Mouse (Mus musculus): ENCODE measurements around the gene Trim11. TPM values are rescaled to one million over a fixed set of nuclear protein-coding genes. Genes with fewer than 3 reads are reported as not detected.
A peak's percentile ranks its signal among the peaks of the same experiment; 100 is the strongest.

Gene Trim11
- polyA plus RNA-seq, 1 experiment from 2014 or later = 20.3 TPM

DNA sequence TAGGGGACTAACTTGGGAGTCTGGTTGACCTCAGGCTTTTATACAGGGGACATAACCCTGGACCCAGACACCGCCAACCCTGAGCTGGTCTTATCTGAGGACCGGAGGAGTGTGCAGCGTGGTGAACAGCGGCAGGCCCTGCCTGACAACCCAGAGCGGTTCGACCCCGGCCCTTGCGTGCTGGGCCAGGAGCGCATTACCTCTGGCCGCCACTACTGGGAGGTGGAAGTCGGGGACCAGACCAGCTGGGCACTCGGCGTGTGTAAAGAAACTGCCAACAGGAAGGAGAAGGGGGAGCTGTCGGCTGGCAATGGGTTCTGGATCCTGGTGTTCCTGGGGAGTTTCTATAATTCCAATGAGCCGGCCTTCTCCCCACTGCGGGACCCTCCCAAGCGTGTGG, 12.2 kb downstream of the Trim11 start:
- Histone ChIP-seq H3K36me3 (ENCODE audit: control insufficient read depth, insufficient read depth, low read length) (peaks cover 44% of the 10 kb centered on the region), H3K4me3 (ENCODE audit: low read depth, low read length) (no peak overlapping the region), H3K27ac (ENCODE audit: low read length) (no peak overlapping the region), H3K27me3 (ENCODE audit: control insufficient read depth, insufficient read depth, low read length) (no peaks in the 10 kb centered on the region), H3K9ac (replicated peaks; ENCODE audit: low read depth, low read length) (no peak overlapping the region), H3K4me1 (ENCODE audit: control insufficient read depth, insufficient read depth, low read length) (no peaks in the 10 kb centered on the region), H3K4me2 (replicated peaks; ENCODE audit: low read depth, low read length) (no peak overlapping the region), H3K9me3 (ENCODE audit: control insufficient read depth, low read depth, low read length) (no peaks in the 10 kb centered on the region)
- ATAC-seq (ENCODE audit: insufficient number of reproducible peaks, insufficient read depth, low FRiP score, low read depth) = no peak
- 90% methylated on average over 17 of the region's 17 CpGs for WGBS

DNA sequence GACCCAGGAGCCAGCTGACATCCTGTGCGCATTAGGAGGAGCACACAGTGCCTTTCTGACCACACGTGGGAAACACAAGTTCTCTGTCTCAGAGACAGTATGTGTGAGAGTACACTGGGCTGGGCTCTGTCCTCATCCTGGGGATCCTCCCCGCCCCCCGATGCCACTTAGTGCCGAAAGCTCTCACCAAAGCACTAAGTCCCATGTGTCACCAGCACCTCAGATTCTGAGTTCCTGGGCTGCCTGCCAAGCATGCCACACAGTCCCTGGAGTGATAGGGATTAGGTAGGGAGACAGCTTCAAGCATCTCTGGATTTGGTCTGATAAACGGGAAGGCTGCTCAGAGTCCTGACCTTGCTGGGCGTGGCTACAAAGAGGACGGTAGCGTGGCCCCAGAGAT, 12.9 kb downstream of the Trim11 start:
- H3K9me3 ChIP-seq (ENCODE audit: control insufficient read depth, low read depth, low read length) = no peaks in the 10 kb centered on the region
- WGBS = 78% methylated on average over 9 of the region's 9 CpGs

DNA sequence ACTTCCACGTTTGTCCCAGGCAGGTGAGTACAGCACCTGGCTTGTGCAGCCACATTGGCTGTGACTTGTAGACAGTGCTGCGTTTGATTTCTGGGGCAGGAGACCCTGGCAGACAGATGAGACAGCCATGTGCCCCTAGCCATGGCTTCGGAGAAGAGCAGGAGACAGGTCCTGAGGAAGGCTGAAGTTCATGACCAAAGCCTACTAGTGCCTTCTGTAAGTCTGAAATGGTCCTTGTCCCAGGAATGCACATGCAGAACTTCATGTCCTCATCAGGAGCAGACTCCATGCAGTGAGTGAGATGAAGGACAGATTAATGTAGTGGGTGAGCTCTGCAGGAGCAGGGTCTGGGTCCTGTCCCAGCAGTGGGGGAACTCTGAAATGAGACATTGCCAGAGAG, 14.0 kb downstream of the Trim11 start:
- H3K27ac ChIP-seq (ENCODE audit: low read length) = no peak overlapping the region
- no peaks in the 10 kb centered on the region for H3K9me3 ChIP-seq (ENCODE audit: control insufficient read depth, low read depth, low read length)
- no peak overlapping the region for H3K9ac ChIP-seq (replicated peaks; ENCODE audit: low read depth, low read length)
- no peaks in the 10 kb centered on the region for H3K4me1 ChIP-seq (ENCODE audit: control insufficient read depth, insufficient read depth, low read length)
- peaks cover 33% of the 10 kb centered on the region for H3K36me3 ChIP-seq (ENCODE audit: control insufficient read depth, insufficient read depth, low read length)
- WGBS = 80% methylated on average over 3 of the region's 3 CpGs
- H3K4me3 ChIP-seq (ENCODE audit: low read depth, low read length) = no peak overlapping the region
- ATAC-seq (ENCODE audit: insufficient number of reproducible peaks, insufficient read depth, low FRiP score, low read depth) = no peak
- no peak overlapping the region for H3K4me2 ChIP-seq (replicated peaks; ENCODE audit: low read depth, low read length)
- H3K27me3 ChIP-seq (ENCODE audit: control insufficient read depth, insufficient read depth, low read length) = no peaks in the 10 kb centered on the region

More for the DNA sequence above, 12.9 kb downstream of the Trim11 start:
- ATAC-seq (ENCODE audit: insufficient number of reproducible peaks, insufficient read depth, low FRiP score, low read depth) = no peak
- Histone ChIP-seq H3K9ac (replicated peaks; ENCODE audit: low read depth, low read length) (no peak overlapping the region), H3K4me3 (ENCODE audit: low read depth, low read length) (no peak overlapping the region), H3K36me3 (ENCODE audit: control insufficient read depth, insufficient read depth, low read length) (peaks cover 38% of the 10 kb centered on the region), H3K27me3 (ENCODE audit: control insufficient read depth, insufficient read depth, low read length) (no peaks in the 10 kb centered on the region), H3K27ac (ENCODE audit: low read length) (no peak overlapping the region), H3K4me2 (replicated peaks; ENCODE audit: low read depth, low read length) (no peak overlapping the region), H3K4me1 (ENCODE audit: control insufficient read depth, insufficient read depth, low read length) (no peaks in the 10 kb centered on the region)

DNA sequence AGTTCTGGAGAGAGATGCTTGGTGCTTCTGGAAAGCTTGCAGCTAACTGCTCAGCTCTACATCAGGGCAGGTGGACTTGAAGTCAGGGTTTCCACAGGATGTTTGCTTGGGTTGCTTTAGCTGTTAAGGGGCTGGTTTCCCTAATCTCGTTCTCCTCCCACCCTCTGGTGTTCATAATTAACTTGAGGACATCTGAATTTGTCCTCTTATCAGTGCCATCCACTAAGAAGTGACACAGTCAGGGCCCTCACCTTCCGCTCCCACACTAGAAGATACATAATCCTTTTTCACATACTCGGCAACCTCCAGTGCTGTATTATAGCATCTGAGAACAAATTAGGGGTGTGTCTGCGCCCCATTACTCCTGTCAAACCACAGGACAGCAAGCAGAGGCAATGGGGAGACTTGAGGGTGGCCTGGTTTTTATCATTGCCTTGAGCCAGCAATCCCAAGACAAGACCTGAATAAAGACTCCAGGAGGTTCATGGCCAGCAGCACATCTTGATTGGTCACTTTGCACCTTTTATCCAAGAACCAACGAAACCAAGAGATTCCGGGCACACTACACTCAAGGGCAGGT, 15.3 kb downstream of the Trim11 start:
- Histone ChIP-seq H3K4me3 (ENCODE audit: low read depth, low read length) (no peak overlapping the region), H3K27me3 (ENCODE audit: control insufficient read depth, insufficient read depth, low read length) (no peaks in the 10 kb centered on the region), H3K9me3 (ENCODE audit: control insufficient read depth, low read depth, low read length) (no peaks in the 10 kb centered on the region), H3K27ac (ENCODE audit: low read length) (no peak overlapping the region), H3K36me3 (ENCODE audit: control insufficient read depth, insufficient read depth, low read length) (peaks cover 23% of the 10 kb centered on the region), H3K9ac (replicated peaks; ENCODE audit: low read depth, low read length) (no peak overlapping the region), H3K4me2 (replicated peaks; ENCODE audit: low read depth, low read length) (no peak overlapping the region), H3K4me1 (ENCODE audit: control insufficient read depth, insufficient read depth, low read length) (no peaks in the 10 kb centered on the region)
- 65% methylated on average over 6 of the region's 6 CpGs for WGBS
- no peak for ATAC-seq (ENCODE audit: insufficient number of reproducible peaks, insufficient read depth, low FRiP score, low read depth)

DNA sequence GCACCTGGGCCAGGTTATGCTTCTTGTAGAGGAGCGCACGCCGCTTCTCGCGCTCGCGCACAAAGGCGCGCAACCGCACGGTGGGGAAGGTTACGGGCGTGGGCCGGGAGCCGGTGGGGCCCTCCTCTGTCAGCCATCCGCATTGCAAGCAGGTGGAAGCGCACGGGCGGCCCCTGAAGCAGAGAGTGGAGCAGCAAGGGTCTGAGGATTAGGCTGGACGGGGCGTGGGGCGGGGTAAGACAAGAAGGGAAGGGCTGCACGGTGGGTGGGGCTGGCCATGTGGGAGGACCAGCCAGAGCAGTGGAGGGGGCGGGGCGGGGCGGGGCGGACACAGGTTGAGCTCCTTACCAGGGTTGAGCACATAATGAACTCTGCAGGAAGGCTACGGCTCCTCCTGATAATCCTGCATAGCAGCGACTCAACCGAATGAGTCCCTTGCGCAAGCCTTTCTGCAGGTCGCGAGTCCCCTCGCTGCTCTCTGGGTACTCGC, 16.5 kb downstream of the Trim11 start:
- Histone ChIP-seq H3K4me3 (ENCODE audit: low read depth, low read length) (peak overlapping the region; percentile 30), H3K4me2 (replicated peaks; ENCODE audit: low read depth, low read length) (peak overlapping the region; percentile 58), H3K9me3 (ENCODE audit: control insufficient read depth, low read depth, low read length) (no peaks in the 10 kb centered on the region), H3K27ac (ENCODE audit: low read length) (no peak overlapping the region), H3K27me3 (ENCODE audit: control insufficient read depth, insufficient read depth, low read length) (no peaks in the 10 kb centered on the region), H3K9ac (replicated peaks; ENCODE audit: low read depth, low read length) (no peak overlapping the region), H3K36me3 (ENCODE audit: control insufficient read depth, insufficient read depth, low read length) (peaks cover 15% of the 10 kb centered on the region; the same call in 1 of the 2 replicates), H3K4me1 (ENCODE audit: control insufficient read depth, insufficient read depth, low read length) (0 out of 2 replicates have a peak, but pooled peaks cover 5% of the 10 kb centered on the region)
- WGBS = 2% methylated on average over 31 of the region's 35 CpGs
- ATAC-seq (ENCODE audit: insufficient number of reproducible peaks, insufficient read depth, low FRiP score, low read depth) = peak; percentile 89

DNA sequence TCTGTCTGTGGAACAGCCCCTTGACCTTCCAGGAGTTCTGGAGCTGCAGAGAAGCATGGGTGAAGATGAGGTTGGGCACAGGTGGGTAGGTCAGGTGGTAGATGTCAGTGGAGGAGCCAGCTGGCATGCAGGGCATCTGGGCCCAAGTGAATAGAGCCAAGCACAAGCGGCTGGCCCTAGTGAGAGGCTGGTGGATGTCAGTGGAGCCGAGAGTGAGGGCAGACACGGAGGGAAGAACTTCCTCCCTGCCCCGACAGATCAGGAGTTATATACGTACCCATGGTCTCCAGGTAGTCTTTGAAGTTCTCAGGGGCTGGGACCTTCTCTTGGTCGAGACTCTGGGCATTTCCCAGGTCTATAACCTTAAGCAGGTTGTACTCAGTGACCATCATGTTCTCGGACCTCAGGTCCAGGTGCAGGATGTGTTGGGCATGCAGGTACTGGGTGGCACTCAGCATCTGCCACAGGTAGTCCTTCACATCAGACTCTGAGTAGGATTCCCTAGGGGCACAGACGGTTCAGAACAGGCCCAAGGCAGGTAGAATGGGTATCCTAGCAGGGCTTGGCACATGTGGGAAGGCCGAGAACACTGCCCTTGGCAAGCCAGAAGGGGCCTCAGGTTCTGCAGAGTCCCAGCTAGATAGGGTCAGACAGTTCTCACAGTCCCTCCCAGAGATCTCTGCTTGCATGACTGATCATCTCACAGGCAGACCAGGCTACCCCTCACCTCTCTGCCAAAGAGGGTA, 17.3 kb downstream of the Trim11 start:
- no peak overlapping the region for H3K4me3 ChIP-seq (ENCODE audit: low read depth, low read length)
- 0 out of 2 replicates have a peak, but pooled peaks cover 5% of the 10 kb centered on the region for H3K4me1 ChIP-seq (ENCODE audit: control insufficient read depth, insufficient read depth, low read length)

DNA sequence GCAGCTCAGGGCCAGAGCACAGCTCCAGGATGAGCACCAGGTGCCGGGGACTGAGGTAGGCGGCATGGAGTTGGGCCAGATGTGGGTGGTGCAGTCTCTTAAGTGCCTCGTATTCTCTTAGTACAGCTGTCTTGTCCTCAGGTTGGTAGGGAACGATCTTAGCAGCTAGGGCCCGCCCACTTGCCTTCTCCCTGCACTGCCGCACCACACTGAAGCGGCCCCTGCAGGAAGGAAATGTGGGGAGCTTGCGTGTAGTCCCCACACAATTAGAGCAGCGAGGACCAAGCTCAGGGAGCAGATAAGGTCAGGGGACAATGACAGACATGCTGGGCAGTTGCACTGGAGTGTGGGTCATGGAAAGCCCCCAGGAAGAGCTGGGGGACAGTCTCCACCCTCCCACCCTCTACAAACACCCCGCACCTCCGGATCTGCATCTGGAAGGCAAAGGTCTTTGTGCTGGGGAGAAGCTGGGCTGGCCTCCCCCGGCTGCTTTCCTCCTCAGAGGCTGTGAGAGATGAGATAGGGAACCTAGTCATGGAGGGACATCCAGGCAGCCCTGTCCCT, 18.0 kb downstream of the Trim11 start:
- H3K4me2 ChIP-seq (replicated peaks; ENCODE audit: low read depth, low read length) = no peak overlapping the region
- H3K27me3 ChIP-seq (ENCODE audit: control insufficient read depth, insufficient read depth, low read length) = no peaks in the 10 kb centered on the region
- no peaks in the 10 kb centered on the region for H3K9me3 ChIP-seq (ENCODE audit: control insufficient read depth, low read depth, low read length)
- 49% methylated on average over 12 of the region's 12 CpGs for WGBS
- H3K27ac ChIP-seq (ENCODE audit: low read length) = no peak overlapping the region
- 0 out of 2 replicates have a peak, but pooled peaks cover 5% of the 10 kb centered on the region for H3K4me1 ChIP-seq (ENCODE audit: control insufficient read depth, insufficient read depth, low read length)
- no peak overlapping the region for H3K9ac ChIP-seq (replicated peaks; ENCODE audit: low read depth, low read length)
- peaks cover 2% of the 10 kb centered on the region; the same call in 1 of the 2 replicates for H3K36me3 ChIP-seq (ENCODE audit: control insufficient read depth, insufficient read depth, low read length)
- no peak overlapping the region for H3K4me3 ChIP-seq (ENCODE audit: low read depth, low read length)
- ATAC-seq (ENCODE audit: insufficient number of reproducible peaks, insufficient read depth, low FRiP score, low read depth) = no peak

More for the DNA sequence above, 17.3 kb downstream of the Trim11 start:
- peaks cover 7% of the 10 kb centered on the region; the same call in 1 of the 2 replicates for H3K36me3 ChIP-seq (ENCODE audit: control insufficient read depth, insufficient read depth, low read length)
- H3K27me3 ChIP-seq (ENCODE audit: control insufficient read depth, insufficient read depth, low read length) = no peaks in the 10 kb centered on the region
- H3K4me2 ChIP-seq (replicated peaks; ENCODE audit: low read depth, low read length) = 0 out of 2 replicates have a peak overlapping the region, but pooled peaks have one; percentile 58
- WGBS = 80% methylated on average over 9 of the region's 9 CpGs
- H3K9ac ChIP-seq (replicated peaks; ENCODE audit: low read depth, low read length) = no peak overlapping the region
- H3K27ac ChIP-seq (ENCODE audit: low read length) = no peak overlapping the region
- H3K9me3 ChIP-seq (ENCODE audit: control insufficient read depth, low read depth, low read length) = no peaks in the 10 kb centered on the region
- no peak for ATAC-seq (ENCODE audit: insufficient number of reproducible peaks, insufficient read depth, low FRiP score, low read depth)

DNA sequence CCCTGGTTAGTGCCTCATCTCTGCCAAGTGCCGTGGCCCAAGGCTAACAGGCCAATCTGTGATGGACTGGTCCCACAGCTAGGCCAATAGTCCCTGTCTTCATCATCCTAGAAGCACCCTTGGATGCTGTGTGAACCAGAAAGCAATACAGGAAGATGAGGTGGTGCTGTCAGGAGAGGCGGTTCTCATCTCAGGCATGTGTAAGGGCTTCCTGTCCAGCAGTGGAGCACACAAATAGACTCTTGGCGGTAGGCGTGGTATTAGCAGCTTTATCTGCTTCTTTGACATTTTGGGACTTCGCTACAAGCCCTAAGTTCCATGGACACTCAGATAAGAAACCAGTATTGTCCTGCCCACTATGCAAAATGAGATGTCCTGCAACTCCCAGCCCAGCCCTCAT, 19.6 kb downstream of the Trim11 start:
- ATAC-seq (ENCODE audit: insufficient number of reproducible peaks, insufficient read depth, low FRiP score, low read depth) = no peak
- Histone ChIP-seq H3K4me3 (ENCODE audit: low read depth, low read length) (no peak overlapping the region), H3K27me3 (ENCODE audit: control insufficient read depth, insufficient read depth, low read length) (no peaks in the 10 kb centered on the region), H3K36me3 (ENCODE audit: control insufficient read depth, insufficient read depth, low read length) (no peaks in the 10 kb centered on the region), H3K27ac (ENCODE audit: low read length) (no peak overlapping the region), H3K9ac (replicated peaks; ENCODE audit: low read depth, low read length) (no peak overlapping the region), H3K4me1 (ENCODE audit: control insufficient read depth, insufficient read depth, low read length) (0 out of 2 replicates have a peak, but pooled peaks cover 5% of the 10 kb centered on the region), H3K9me3 (ENCODE audit: control insufficient read depth, low read depth, low read length) (no peaks in the 10 kb centered on the region), H3K4me2 (replicated peaks; ENCODE audit: low read depth, low read length) (no peak overlapping the region)
- 80% methylated on average over 5 of the region's 5 CpGs for WGBS
